Mouse (Mus musculus): ENCODE data around the gene Paxbp1. TPM values are rescaled to one million over a fixed set of nuclear protein-coding genes. Genes with fewer than 3 reads are reported as not detected.
A peak's percentile ranks its signal among the peaks of the same experiment; 100 is the strongest.

The Paxbp1 gene
- polyA plus RNA-seq, 1 experiment from 2014 or later, result 36.8 TPM

DNA sequence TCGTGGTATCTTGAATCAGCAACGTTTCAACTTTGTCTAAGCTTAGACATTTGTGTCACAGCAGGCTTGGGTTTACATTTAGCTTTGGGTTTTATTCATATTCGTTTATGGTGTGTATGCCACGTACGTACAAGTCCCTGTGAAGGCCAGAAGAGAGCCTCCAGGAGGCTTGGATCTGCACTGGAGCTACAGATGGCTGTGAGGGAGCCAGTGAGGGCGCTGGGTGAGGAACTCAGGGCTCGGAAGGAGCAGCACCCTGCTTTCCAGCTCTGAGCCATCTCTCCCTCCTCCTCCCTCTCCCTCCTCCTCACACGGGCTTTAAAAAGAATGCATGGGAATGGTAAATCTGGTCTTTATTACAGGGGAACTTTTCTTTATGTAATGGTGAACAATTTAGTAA, 9.3 kb upstream of the Paxbp1 start:
- H3K36me3 ChIP-seq, result no peaks in the 10 kb centered on the region
- no peak overlapping the region for H3K4me3 ChIP-seq
- WGBS, result 52% methylated on average over 8 of the region's 8 CpGs
- H3K4me1 ChIP-seq (replicated peaks), result peaks cover 12% of the 10 kb centered on the region; the same call in 1 of the 2 replicates
- H3K9me3 ChIP-seq (replicated peaks), result no peaks in the 10 kb centered on the region
- no peak for ATAC-seq (replicated peaks; ENCODE audit: insufficient number of reproducible peaks, insufficient read depth, low FRiP score, low read depth)
- no peak overlapping the region for H3K27ac ChIP-seq
- no peak overlapping the region for H3K9ac ChIP-seq
- H3K4me2 ChIP-seq, result no peak overlapping the region
- peaks cover 3% of the 10 kb centered on the region; the same call in 1 of the 2 replicates for H3K27me3 ChIP-seq

DNA sequence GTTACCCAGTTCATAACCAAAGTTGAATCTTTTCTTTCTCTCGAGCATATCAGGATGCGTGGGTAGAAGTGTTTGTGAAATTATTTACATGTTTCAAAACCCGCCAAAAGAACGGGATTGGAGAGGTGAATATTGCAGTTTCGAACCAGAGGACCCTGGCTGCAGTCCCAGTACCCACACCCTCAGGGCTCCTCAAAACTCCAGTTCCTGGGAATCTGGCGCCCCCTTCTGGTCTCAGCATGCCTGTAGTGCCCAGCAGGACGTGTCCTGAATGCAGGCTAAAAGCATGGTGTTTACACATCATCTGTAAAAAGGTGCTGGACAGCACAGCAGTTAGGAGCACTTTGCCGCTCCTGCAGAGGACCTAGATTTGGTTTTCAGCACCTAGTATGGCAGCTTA, 1.2 kb upstream of the Paxbp1 start:
- Histone ChIP-seq H3K27me3 (no peaks in the 10 kb centered on the region), H3K4me1 (replicated peaks) (peaks cover 15% of the 10 kb centered on the region), H3K36me3 (peaks cover 5% of the 10 kb centered on the region; the same call in 1 of the 2 replicates), H3K27ac (no peak overlapping the region), H3K9me3 (replicated peaks) (no peaks in the 10 kb centered on the region), H3K4me2 (peak overlapping the region; percentile 81; the same call in 1 of the 2 replicates), H3K4me3 (no peak overlapping the region), H3K9ac (no peak overlapping the region)
- 57% methylated on average over 8 of the region's 8 CpGs for WGBS
- ATAC-seq (replicated peaks; ENCODE audit: insufficient number of reproducible peaks, insufficient read depth, low FRiP score, low read depth), result no peak

- peak; percentile 80 for ATAC-seq (replicated peaks; ENCODE audit: insufficient number of reproducible peaks, insufficient read depth, low FRiP score, low read depth)
- WGBS, result under 1% methylated on average over 63 of the region's 63 CpGs
Observed at GRCm38 (mm10) chr16:91043461-91044248, 688 bp downstream of the Paxbp1 start.

DNA sequence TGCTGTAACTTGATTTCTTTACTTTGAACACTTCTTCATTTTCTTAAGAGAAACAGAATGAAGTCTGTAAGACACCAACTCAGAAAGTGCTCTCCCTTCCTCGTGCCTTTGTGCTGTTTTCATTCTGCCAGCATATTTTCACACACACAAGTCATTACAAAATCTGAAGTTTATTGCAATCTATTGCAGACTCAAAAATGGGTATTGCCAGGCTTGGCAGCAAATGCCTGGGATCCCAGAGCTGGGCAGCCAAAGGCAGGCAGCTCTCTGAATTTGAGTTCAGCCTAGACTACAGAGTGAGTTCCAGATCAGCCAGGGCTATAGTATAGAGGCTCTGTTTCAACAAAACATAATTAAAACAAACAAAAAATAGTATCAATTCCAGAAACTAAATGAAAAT, 1.7 kb downstream of the Paxbp1 start:
- Histone ChIP-seq H3K4me1 (replicated peaks) (peaks cover 15% of the 10 kb centered on the region), H3K4me2 (peak overlapping the region; percentile 81), H3K27ac (no peak overlapping the region), H3K9ac (peak overlapping the region; percentile 34; the same call in 1 of the 2 replicates), H3K36me3 (peaks cover 11% of the 10 kb centered on the region; the same call in 1 of the 2 replicates), H3K4me3 (peak overlapping the region; percentile 38), H3K27me3 (no peaks in the 10 kb centered on the region), H3K9me3 (replicated peaks) (no peaks in the 10 kb centered on the region)
- ATAC-seq (replicated peaks; ENCODE audit: insufficient number of reproducible peaks, insufficient read depth, low FRiP score, low read depth), result no peak
- WGBS, result 34% methylated on average over 1 of the region's 1 CpGs

More at GRCm38 (mm10) chr16:91043461-91044248, 688 bp downstream of the Paxbp1 start:
- Histone ChIP-seq H3K9ac (peak overlapping the region; percentile 94), H3K4me1 (replicated peaks) (peaks cover 15% of the 10 kb centered on the region), H3K36me3 (peaks cover 7% of the 10 kb centered on the region; the same call in 1 of the 2 replicates), H3K27me3 (no peaks in the 10 kb centered on the region), H3K4me3 (peak overlapping the region; percentile 86), H3K4me2 (peak overlapping the region; percentile 81), H3K9me3 (replicated peaks) (no peaks in the 10 kb centered on the region), H3K27ac (peak overlapping the region; percentile 96)

- no peak overlapping the region for H3K4me2 ChIP-seq
- no peak overlapping the region for H3K9ac ChIP-seq
- peaks cover 67% of the 10 kb centered on the region for H3K36me3 ChIP-seq
- H3K4me1 ChIP-seq (replicated peaks), result no peaks in the 10 kb centered on the region
- no peak for ATAC-seq (replicated peaks; ENCODE audit: insufficient number of reproducible peaks, insufficient read depth, low FRiP score, low read depth)
- H3K27ac ChIP-seq, result no peak overlapping the region
- H3K9me3 ChIP-seq (replicated peaks), result no peaks in the 10 kb centered on the region
- H3K4me3 ChIP-seq, result no peak overlapping the region
- no peaks in the 10 kb centered on the region for H3K27me3 ChIP-seq
- WGBS, result 87% methylated on average over 10 of the region's 10 CpGs
Observed at GRCm38 (mm10) chr16:91035866-91036265, 8.5 kb downstream of the Paxbp1 start.

DNA sequence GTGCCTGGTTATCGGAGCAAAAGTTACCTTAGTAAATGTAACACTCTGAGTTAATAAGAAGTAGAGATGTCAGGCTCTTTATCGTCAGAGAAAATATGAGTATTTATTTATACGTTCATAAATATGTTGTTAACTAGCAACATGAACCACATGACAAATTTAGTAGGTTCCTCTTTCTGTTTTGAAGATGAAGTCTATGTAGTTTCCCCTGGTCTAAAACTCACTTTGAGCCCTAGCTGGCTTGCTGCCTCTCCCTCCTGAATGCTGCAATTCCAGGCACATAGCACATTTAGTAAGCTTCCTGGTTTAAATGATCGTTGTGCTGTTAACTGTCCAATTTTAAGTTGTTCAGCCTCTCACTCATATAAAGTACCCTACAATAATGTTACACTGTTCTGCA, 13.6 kb downstream of the Paxbp1 start:
- Histone ChIP-seq H3K4me1 (replicated peaks) (no peaks in the 10 kb centered on the region), H3K36me3 (peaks cover 90% of the 10 kb centered on the region)
- ATAC-seq (replicated peaks; ENCODE audit: insufficient number of reproducible peaks, insufficient read depth, low FRiP score, low read depth), result no peak

DNA sequence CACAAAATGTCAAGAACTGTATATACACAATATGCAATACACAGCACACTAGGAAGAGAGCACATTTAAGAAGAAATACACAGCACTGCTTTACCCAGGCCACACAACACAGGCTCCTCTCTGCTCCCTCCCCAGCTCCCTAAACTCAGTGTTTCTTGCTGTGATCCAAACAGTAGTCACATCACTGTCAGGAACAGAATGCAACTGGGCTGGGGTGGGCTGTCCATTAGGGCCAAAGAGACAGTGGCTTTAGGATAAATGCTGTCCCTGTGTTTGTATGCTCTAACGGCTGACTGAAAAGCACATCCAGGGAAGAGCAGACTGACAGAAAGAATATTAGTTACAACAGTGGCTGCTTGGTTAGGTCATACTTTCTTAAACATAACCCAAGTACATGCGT, 14.4 kb downstream of the Paxbp1 start:
- Histone ChIP-seq H3K36me3 (peaks cover 92% of the 10 kb centered on the region), H3K4me3 (no peak overlapping the region), H3K9ac (no peak overlapping the region), H3K27ac (no peak overlapping the region), H3K4me2 (no peak overlapping the region), H3K4me1 (replicated peaks) (no peaks in the 10 kb centered on the region), H3K27me3 (no peaks in the 10 kb centered on the region), H3K9me3 (replicated peaks) (no peaks in the 10 kb centered on the region)
- whole genome bisulfite sequencing, result 86% methylated on average over 2 of the region's 2 CpGs
- no peak for ATAC-seq (replicated peaks; ENCODE audit: insufficient number of reproducible peaks, insufficient read depth, low FRiP score, low read depth)

More for the DNA sequence above, 13.6 kb downstream of the Paxbp1 start:
- Histone ChIP-seq H3K27me3 (no peaks in the 10 kb centered on the region), H3K4me2 (no peak overlapping the region), H3K9me3 (replicated peaks) (no peaks in the 10 kb centered on the region), H3K4me3 (no peak overlapping the region), H3K27ac (no peak overlapping the region), H3K9ac (no peak overlapping the region)
- 89% methylated on average over 4 of the region's 4 CpGs for WGBS

DNA sequence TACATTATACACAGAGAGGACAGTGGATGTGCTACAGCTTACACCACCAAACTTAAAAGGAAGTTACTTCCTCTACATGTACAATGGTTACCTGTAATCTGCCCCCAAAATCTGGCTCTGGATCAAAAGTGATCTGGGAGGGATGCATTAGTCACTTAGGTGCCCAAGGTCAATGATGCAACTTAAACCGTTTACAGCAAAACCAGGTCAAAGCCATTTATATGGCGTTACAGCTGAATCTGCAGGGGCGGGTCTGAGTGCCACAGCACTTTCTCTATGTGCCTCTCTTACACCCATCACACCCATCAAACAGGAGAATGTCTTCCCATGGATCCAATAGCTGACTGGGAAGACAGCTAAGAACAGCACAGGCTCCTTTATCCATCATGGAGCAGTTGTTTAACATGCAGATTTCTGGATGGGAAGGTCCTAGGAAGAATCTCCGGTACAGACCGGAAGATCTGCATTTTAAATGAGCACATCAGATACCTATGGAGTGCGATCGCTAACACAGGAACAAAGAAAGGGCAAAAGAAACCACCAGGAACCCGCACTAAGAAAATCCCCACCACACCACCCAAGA, 15.1 kb downstream of the Paxbp1 start:
- WGBS, result 91% methylated on average over 8 of the region's 8 CpGs
- no peak overlapping the region for H3K9ac ChIP-seq
- H3K9me3 ChIP-seq (replicated peaks), result no peaks in the 10 kb centered on the region
- H3K4me1 ChIP-seq (replicated peaks), result no peaks in the 10 kb centered on the region
- ATAC-seq (replicated peaks; ENCODE audit: insufficient number of reproducible peaks, insufficient read depth, low FRiP score, low read depth), result no peak
- H3K27ac ChIP-seq, result no peak overlapping the region
- H3K36me3 ChIP-seq, result peaks cover 93% of the 10 kb centered on the region
- H3K27me3 ChIP-seq, result no peaks in the 10 kb centered on the region
- H3K4me2 ChIP-seq, result no peak overlapping the region
- H3K4me3 ChIP-seq, result no peak overlapping the region

DNA sequence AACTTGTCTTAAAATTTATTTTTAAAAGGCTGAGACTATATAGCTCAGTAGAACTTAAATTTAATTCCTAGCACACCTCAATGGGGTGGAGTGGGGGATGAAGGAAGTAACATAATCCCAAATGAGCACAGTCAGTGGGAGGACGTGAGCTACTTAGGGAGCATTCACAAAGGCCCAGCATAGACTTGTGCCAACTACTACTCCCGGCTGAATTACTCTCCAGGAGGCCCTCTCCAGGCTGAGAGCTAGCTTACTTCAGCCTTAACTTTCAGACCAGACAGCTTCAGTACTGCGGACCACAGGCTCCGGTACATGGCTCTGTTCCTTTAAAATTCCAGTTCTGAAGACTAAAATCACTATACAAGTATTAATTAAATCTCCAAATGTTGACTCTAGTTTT, 18.1 kb downstream of the Paxbp1 start:
- Histone ChIP-seq H3K4me2 (no peak overlapping the region), H3K9me3 (replicated peaks) (no peaks in the 10 kb centered on the region), H3K4me1 (replicated peaks) (no peaks in the 10 kb centered on the region), H3K36me3 (peaks cover 90% of the 10 kb centered on the region), H3K27me3 (no peaks in the 10 kb centered on the region), H3K4me3 (no peak overlapping the region), H3K9ac (no peak overlapping the region), H3K27ac (no peak overlapping the region)
- WGBS, result 91% methylated on average over 4 of the region's 4 CpGs
- ATAC-seq (replicated peaks; ENCODE audit: insufficient number of reproducible peaks, insufficient read depth, low FRiP score, low read depth), result no peak

DNA sequence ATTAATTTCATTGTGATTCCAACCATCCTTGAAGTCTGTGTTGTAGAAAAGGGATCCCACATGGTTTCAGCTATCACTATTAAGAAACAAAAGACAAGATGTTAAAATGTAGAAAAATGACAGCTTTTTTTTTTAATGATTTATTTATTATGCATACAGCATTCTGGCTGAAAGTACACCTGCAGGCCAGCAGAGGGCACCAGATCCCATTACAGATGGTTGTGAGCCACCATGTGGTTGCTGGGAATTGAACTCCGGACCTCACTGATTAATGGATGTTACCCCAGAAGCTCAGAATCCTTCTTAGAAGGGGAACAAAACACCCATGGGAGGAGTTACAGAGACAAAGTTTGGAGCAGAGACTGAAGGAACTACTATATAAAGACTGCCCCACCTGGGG, 21.0 kb downstream of the Paxbp1 start:
- H3K4me2 ChIP-seq, result no peak overlapping the region
- H3K9me3 ChIP-seq (replicated peaks), result no peaks in the 10 kb centered on the region
- no peak overlapping the region for H3K27ac ChIP-seq
- ATAC-seq (replicated peaks; ENCODE audit: insufficient number of reproducible peaks, insufficient read depth, low FRiP score, low read depth), result no peak
- no peaks in the 10 kb centered on the region for H3K4me1 ChIP-seq (replicated peaks)
- H3K36me3 ChIP-seq, result peaks cover 94% of the 10 kb centered on the region
- no peak overlapping the region for H3K4me3 ChIP-seq
- no peaks in the 10 kb centered on the region for H3K27me3 ChIP-seq
- WGBS, result 90% methylated on average over 1 of the region's 1 CpGs
- no peak overlapping the region for H3K9ac ChIP-seq

DNA sequence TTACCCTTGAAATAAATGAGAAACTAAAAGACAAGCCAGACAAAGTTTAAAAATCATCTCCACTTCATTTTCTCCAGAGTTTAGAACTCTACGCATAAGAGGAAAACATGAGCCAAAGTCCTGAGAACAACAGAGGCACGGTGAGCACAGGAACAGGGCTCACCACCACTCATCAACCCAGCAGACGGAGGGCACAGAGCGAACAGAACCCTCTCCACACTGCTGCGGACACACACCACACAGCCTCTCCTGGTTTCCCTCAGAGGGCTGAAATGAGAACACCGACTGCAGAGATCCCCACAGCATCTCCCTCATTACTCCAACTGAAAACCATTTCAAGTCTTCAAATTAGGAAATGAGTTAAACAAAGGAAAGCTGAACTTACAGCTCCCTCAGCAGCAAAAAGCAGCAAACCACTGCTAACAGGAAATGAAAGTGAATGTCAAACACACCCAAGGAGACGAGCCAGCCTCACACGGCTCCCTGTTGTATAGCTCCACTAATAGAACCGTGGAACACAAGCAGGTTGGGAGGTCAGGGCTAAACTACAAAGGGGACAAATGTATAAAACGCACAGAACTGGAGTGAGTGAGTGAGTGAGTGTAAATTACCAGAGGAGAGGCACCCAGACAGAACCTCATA, 23.4 kb downstream of the Paxbp1 start:
- no peak for ATAC-seq (replicated peaks; ENCODE audit: insufficient number of reproducible peaks, insufficient read depth, low FRiP score, low read depth)
- 86% methylated on average over 10 of the region's 10 CpGs for WGBS

More for the DNA sequence above, 23.4 kb downstream of the Paxbp1 start:
- H3K27me3 ChIP-seq, result no peaks in the 10 kb centered on the region
- no peak overlapping the region for H3K4me2 ChIP-seq
- no peak overlapping the region for H3K4me3 ChIP-seq
- no peaks in the 10 kb centered on the region for H3K4me1 ChIP-seq (replicated peaks)
- no peak overlapping the region for H3K27ac ChIP-seq
- H3K9me3 ChIP-seq (replicated peaks), result no peaks in the 10 kb centered on the region
- H3K9ac ChIP-seq, result no peak overlapping the region
- H3K36me3 ChIP-seq, result peaks cover 89% of the 10 kb centered on the region

Data from heart, embryonic 15.5 days (tissue).